Mouse (Mus musculus) common myeloid progenitor, adult 5-6 weeks (primary cell): ENCODE data around the gene Tmeff1. TPM values are rescaled to one million over a fixed set of nuclear protein-coding genes. Genes with fewer than 3 reads are reported as not detected.

ENCODE experiments used
- ATAC-seq: replicated peaks from 2 replicates; pipeline ENCODE4 v1.8.0; 2016; ENCODE audit warnings: low read depth, mild to moderate bottlenecking, moderate TSS enrichment, inconsistent platforms; ENCODE audit not compliant: poor library complexity, severe bottlenecking
- total RNA-seq: library from RNA; stranded (forward); fragments of 200-1000, 187-1606 nt; gene quantifications from 2 replicates; pipeline ENCODE4 v1.2.3, GENCODE M21; 2017

The Tmeff1 gene
- not detected in 2 replicates for total RNA-seq

DNA sequence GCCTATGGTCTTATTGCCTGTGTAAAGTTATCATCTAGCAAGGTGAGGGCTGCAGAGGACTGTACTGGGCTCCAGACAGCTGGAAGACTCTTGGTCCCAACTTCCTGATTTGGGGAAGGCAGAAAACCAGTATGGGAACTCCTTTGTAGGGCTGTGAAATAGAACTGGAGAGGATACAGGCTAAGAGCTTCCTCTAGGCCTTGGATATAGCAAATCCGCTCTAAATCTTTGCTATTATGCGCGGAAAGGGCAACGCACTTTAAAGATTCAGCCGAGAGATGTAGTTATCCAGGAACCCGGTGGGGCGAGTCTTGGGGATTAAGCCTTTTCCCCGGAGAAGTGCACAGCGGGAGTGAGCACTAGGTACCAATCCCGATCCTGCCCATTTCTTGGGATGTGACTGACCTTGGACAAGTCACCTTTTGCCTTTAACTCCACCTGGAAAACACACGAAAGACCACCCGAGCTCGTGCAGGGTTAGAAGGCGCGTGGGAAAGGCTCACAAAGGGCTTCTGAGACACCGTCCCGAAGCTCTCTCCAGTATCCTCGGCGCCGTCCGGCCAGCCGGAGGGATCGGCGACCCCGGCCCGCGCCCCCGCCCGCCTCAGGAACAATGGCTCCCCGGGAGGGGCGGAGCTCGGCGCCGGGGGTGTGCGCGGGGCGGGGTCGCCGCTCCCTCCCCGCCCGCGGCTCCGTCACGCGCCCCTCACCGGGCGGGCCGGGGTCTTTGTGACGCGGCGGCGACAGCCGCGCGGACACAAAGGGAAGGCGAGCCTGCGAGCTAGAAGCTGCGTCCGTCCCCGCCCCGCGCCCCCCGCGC, at the start of gene Tmeff1:
TSS of gene Tmeff1 (plus strand) at position 754 of the 820 bp plus-strand sequence.
- no peak; the same call in 1 of the 2 replicates for ATAC-seq

DNA sequence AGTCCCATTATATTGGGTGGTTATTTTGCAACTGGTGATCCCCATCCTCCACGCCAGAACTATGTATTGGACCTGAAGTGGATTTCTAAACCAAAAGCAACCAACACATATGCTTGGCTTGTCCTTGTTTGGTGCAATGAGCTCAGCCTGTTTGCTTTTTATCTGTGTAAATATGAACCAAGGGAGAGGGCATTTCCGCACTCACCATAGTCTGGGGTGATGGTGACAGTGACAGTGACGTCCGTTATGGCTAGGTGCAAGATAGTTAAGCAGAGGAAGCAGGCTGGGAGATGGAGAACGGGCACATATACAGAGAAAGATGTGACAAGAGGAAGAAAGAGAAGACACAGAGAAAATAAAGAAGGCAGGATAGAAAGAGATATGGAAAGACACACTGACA, 48.7 kb upstream of the Tmeff1 start:
- no peak for ATAC-seq

DNA sequence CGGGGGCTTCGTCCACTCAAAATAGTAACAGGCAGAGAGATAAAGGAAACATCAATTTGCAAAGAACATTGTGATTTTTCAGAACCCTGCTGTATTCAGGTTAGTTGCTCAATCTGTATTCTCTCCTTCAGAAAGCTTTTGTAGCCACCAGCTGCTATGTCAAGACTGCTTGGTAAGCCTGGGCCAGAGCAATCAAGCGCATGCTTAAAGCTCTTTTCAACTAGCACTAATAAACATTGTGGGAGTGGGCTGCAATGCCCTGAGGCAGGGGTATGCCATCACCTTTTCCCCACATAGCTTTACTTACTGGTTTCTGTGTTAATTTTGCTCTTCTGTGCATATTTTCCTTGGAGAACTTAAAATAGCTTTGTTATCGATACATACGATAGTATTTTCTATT, 48.0 kb upstream of the Tmeff1 start:
- ATAC-seq: no peak

DNA sequence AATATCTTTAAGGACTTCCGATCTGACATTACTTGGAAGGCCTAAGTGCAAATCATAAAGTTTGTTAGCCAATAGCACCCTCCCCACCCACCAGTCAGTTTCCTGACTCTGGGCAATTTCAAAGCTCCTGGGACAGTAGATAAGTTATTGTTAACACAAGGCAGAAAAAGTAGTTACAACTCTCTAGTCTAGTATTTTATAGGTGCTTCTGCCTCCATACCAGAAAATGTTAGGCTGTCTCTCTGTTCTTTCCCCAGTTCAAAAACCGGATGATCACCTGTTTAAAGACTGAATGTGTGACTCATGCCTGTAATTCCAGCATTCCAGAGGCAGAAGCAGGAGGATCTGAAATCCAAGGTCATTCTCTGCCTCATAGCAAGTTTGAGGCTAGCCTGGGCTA, 46.4 kb upstream of the Tmeff1 start:
- ATAC-seq: no peak

DNA sequence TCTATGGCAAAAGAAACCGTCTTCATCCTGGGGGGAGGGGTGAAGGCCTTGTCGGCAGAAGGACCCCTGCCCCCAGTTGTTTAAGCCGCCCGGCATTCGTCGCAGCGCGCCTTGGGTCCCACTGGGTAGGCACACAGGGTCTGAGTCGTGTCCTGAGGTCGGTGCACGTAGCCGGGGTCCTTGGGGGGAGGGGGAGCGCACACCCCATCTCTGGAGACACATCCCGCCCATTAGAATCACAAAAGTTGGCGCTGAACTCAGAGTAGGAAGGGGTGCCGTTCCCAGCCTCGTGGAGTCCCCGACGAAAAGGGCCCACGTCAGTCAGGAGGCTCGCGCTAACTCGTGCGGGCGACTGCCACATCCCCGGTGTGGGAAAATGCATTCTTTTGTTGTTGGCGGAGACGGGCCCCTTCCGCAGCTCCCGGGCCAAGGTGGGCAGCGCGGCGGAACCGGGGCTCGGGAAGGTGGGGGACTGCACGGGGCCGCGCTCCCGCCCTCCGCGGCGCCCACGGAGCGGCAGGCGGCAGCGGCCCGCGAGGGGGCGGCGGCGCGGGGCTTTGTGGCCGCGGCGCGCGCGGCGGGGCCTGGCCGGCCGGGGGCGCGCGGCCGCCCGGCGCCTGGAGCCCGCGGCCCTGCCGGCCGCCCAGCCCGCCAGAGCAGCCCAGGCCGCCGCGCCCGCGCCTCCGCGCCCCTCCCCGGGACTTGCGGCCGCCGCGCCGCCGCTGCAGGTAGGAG, 45.0 kb upstream of the Tmeff1 start, which contains the start of gene Msantd3:
TSS of gene Msantd3 (plus strand) at position 95 of the 735 bp plus-strand sequence.
- peak; percentile 65 for ATAC-seq

DNA sequence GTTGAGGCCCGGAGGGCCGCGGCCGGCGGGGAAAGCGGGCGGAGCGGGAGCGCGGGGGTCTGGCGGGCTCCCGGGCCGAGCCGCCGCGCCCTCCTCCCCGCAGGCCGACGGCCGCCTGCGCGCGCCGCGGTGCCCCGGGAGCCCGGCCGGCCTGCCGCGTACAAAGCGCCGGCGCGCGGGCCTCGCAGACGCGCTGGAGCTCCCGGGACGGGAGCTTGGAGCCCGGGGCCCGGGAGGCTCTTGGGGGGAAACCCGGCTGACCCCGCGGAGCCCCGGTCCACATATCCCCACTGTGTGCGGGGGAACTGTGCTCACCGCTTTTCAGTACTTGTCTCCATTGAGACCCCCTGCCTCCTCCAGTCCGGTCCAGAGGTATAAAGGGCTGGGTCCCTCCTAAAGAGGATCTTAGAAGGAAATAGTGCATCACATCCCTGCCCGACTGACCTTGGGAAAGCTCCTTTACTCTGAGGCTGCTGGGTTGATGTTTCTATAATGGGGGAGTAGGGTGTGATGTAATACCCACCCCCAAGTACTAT, 44.3 kb upstream of the Tmeff1 start:
- peak; percentile 16 for ATAC-seq

DNA sequence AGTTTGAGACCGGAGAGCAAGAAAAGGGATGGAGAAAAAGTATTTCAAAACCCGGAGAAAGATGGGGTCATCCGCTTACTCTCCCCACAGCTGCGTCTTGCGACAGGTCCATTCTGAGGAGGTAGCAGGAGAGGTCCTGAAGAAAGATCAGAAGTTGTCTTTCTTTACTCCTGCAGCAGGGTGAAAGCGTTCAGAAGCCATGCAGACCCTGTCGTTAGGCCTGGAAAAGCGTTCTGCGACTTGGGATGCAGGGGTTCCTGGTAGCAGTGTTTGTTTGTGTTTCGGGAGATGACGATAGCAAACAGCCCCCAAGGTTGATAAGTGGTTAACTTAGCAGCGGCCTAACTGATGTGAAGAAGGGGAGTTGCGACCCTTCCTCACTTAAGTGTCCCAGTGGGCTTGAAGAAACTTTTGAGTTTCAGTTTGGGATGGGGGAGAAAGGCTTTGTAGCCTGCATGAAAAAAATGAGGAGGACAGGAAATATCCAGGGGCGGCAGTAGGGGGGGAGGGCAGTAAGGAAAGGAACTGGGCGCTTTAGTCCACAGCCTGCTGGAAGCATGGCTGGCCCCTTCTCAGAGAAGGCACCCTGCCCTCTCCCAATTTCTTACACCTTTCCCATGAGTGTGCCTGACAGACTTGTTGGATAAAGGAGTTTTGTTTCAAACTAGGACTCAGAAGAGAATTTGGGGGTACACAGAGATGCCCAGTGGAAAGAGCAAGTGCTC, 43.3 kb upstream of the Tmeff1 start:
- no peak for ATAC-seq

DNA sequence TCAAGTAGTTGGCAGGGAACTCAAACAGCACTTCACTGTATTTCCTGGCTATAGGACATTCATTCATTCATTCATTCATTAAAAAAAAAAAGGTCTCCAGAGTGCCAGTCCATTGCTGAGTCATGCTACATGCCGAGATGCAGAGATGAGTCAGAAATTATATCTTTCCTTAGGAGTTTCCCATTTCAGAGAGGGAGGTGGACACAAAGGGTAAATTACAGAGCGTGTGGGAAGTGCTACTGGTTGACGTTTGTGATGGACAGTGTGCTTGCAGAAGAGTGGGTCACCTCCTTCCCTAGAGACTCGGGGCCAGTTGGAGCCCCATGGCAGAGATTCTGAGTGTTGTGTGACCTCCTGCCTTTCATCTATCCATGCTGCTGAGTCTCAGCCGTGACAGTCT, 42.6 kb upstream of the Tmeff1 start:
- no peak for ATAC-seq

DNA sequence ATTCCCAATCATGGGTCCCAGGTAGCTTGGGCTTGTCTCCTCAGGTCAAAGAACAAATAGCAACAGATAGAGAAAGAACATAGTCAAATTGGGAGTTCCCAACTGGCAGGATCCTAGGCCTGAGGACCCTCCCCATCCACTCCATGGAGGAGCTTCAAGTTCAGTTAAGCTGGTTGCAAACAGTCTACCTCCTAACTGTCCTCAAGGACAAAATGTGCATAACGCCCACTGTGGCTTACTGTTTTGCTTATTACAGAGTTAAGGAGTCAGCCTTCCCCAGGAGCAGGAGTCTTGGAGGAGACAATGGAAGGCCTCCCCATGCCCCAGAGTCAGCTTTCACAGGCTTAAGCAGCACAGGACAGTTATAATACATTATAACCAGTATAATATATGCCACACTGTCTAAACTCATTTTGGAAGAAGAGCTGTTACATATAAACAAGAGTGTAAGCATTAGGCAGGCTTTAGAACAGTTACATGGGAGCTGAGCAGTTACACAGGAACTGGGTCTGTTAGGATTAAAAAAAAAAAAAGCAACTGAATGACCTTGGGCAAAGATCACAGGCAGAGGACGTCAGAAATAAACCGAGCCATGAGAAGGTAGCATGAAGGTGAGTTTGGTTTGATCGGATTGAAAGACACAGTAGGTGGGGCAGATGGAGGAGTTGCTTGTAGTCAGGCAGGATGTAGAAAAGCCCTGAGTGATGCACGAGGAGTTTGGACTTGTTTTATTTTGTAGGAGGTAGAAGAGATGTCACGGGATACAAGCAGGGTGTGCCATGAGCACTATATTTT, 41.7 kb upstream of the Tmeff1 start:
- no peak for ATAC-seq

DNA sequence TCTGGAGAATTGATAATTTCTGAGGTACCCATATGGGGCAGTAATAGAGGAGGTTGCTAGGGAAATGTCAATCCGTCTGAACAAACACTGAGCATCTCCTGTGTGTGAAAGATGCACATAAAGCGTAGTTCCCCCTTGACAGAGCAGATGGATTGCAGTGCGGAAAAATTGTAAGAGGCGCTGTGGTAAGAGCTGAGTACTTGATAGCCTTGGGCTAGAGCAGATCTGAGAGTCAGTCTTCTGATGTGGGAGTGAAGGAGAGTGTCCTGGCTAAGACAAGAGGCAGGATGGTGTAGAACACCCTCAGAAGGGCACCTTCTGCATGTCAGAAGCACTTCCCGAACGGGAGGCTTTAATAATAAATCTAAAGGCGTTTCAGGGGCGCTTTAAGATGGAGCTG, 40.8 kb upstream of the Tmeff1 start:
- ATAC-seq: no peak

DNA sequence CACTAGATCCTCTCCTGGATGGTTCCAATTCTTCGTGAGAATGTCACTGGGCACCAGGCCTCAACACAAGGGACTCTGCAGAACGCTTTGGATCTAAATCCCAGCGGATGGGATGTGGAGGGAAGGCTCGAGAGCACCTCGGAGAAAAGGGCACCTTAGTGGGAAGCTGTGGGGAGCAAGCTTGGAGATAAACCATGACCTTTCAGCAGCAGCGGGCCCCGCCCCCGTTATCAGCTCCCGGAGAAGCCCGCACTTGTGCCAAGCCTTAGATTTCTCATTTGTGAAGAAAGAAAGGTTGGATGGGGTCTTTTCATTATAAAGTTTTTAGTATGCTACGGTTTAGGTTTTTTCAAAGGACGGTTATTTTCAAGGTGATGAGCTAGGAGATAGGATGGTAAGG, 39.0 kb upstream of the Tmeff1 start:
- no peak for ATAC-seq

DNA sequence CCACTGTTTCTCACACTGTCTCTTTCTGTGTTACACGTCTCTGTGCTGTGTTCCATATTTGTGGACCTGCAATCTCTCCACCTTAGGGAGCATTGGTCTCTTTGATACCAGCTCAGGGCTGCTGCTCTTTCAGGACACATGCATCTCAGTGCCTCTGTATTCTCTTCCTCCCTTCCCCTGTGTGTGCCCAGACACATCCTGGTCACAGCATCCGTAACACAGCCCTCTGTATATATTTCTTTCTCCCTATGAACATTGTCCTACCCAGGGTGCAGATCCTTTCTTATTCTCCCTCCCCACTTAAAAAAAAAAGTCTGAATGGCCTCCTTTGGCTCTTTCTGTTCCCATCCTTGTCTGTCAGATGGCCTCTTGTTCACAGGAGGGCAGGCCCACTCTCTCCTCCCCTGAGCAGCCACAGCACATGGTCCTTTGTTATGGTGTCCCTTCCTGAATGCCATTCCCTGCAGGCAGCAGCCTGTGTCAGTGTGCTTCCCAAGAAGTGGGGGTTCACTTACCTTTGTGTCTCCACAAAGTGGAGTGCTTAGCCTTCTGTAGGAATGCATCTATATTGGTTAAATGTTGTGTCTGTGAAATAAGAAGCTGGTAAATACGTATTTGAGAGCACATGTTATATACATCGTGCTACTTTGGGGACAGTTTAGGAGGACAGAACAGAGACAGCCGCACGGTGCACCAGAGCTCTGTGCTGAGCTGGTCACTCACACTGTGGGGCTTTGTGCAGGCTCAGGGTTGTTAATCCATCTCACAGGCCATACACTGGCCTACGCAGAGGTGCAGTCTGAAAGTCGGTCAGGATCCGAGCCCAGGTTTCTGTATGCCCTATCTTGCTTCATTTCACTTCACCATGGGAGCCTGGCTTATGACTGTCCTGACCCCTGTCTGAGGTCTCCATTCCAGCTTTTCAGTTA, 38.1 kb upstream of the Tmeff1 start:
- ATAC-seq: no peak

DNA sequence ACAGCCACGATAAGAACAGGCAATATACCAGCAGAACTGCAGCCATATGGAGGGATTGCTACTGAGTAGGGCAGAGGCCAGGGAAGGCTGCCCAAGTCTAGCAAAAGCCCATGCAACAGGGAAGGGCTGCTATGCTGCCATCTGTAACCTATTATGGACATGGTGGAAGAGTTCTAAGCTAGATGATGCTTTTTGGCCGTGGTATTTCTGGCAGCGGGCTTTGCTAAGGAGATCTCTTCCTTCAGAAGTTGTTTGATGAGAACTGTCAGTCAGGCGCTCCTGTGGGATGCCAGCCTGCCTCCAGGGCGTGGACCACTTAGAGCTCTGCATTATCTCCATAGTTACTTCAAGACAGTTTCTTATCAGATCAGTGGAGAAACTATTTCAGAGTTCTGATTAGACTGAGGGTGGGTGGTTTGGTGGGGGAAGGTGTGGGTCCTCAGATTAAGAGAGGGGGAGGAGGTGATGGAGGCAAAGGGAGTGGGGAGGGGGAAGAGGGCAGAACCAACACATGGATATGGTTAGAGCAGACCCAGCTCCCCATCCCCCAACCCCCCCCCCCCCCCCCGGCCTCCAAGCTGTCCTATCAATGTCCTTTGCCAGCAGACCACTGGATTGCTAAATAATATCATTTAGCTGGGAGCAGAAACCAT, 36.5 kb upstream of the Tmeff1 start:
- no peak for ATAC-seq

DNA sequence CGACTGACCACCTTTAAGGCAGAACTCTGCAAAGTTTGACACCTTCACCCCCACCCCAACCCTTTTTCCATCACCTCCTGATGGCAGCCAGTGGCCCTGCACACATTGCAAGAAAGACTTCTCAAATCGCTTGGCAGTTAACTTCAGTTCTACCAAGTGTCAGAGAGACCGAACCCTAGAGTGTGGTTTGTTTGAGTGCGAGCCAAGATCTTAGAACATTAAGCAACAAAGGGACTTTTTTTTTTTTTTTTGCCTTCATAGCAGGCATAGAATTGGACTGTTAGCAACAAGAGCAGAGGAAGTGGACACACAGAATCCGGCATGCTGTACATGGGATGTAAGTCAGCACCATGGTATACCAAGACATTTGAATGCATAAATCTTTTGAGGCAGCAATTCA, 35.3 kb upstream of the Tmeff1 start:
- peak; percentile 45 for ATAC-seq

DNA sequence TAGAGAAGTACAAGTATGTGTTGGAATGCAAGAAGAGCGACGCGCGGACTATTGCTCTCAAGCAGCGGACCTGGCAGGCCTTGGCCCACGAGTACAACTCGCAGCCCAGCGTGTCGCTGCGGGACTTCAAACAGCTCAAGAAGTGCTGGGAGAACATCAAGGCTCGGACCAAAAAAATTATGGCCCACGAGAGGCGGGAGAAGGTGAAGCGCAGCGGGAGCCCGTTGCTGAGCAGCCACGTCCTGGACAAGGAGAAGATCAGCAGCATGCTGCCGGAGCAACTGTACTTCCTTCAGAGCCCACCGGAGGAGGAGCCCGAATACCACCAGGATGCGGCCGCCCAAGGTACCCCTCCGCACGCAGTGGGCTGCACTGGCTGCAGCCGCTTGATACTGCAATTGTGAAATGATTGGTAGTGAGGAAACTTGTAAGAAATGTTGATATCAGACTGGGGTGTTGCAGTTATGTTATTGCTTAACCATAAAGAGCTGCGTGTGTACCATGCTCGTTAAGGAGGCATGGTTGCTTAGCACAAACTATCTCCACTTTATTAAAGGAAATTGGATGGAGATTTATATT, 32.4 kb upstream of the Tmeff1 start:
- peak; percentile 9; the same call in 1 of the 2 replicates for ATAC-seq

DNA sequence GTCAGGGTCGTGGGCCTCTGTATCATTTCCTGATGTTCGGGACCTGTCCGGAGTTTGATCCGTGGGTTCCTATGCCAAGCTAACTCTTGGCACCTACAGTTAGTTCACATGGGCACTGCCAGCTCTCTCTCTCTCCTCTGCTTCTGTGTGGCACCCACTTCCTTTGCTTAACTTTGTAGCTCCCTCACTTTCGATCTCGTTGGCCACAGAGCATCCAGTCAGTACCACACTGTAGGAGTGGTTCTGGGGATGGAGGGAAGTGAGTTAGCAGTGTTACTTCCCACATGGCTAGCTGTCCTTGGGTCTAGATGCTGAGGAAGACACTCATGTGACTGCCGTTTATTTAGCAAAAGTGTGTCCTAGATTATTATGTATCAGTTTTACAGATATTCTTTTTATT, 30.8 kb upstream of the Tmeff1 start:
- ATAC-seq: peak; percentile 88

DNA sequence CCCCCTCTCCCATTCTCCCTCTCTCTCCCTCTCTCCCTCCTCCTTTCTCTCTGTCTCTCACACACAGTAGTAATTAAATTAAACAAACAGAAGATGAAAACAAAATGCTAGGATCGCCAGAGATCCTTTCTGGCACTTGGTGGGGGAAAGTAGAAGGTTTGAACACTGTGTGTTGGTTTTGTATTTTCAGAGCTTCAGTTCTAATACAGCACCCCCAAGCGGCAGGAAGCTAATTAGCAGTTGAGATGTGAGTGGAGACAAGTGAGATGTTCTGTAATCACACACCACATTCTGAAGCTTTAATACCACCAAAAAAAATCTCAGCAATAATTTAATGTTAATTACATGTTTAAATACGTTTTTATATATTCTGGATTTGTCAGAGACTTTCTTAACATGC, 29.2 kb upstream of the Tmeff1 start:
- ATAC-seq: peak; percentile 45; the same call in 1 of the 2 replicates

DNA sequence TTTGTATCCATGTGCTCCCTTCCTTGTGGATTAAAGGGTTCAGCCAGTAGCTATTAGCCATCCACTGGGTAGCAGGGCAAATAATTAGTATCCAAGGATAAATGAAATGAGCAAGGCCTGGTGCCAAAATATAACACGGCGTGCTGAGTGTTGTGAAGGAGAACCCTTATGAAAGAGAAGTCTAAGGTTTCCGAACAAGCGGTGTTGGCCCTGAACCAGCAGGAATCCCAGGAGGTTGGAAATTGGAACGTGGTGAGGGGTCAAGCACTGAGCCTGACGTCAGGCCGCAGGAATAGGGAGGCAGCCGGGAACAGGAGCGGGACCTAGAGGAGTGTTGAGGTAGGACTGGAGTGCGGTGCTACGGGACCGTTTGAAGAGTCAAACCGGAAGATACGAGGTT, 25.3 kb upstream of the Tmeff1 start:
- ATAC-seq: no peak
